Mouse (Mus musculus) liver, postnatal 0 days (tissue): ENCODE measurements around the gene Arhgef9.

ENCODE experiments used
- CTCF ChIP-seq: sonication (generic); IDR thresholded peaks from 2 replicates; pipeline ENCODE4 v1.5.1; 2016; ENCODE audit warnings: antibody characterized with exemption, low read depth
- EP300 ChIP-seq: IDR thresholded peaks from 2 replicates; pipeline ENCODE4 v1.6.1; 2016; ENCODE audit warnings: antibody characterized with exemption, low read depth, mild to moderate bottlenecking

- TF ChIP-seq EP300 (no peak), CTCF (no peak)
Measured at GRCm38 (mm10) chrX:95166317-95166716, 30.3 kb downstream of the Arhgef9 start.
